Mouse (Mus musculus): ENCODE data around the gene Gm7073.

The Gm7073 gene

GRCm38 (mm10) chrX:60539149-60539548, at the start of gene Gm7073:
Gene Gm7073 (minus strand): TSS chrX:60539249.
- DNase-seq: no peak

GRCm38 (mm10) chrX:60570539-60570938, 31.5 kb upstream of the Gm7073 start:
- DNase-seq: no peak

- no peak for DNase-seq
Observed at GRCm38 (mm10) chrX:60569047-60569446, 30.0 kb upstream of the Gm7073 start.

- no peak for DNase-seq
Observed at GRCm38 (mm10) chrX:60555242-60555641, 16.2 kb upstream of the Gm7073 start.

- DNase-seq: no peak
Observed at GRCm38 (mm10) chrX:60547444-60548304, 8.6 kb upstream of the Gm7073 start.

GRCm38 (mm10) chrX:60547098-60547443, 8.0 kb upstream of the Gm7073 start:
- no peak for DNase-seq

GRCm38 (mm10) chrX:60545906-60546305, 6.9 kb upstream of the Gm7073 start:
- no peak for DNase-seq

- DNase-seq: no peak
Observed at GRCm38 (mm10) chrX:60545444-60545843, 6.4 kb upstream of the Gm7073 start.

GRCm38 (mm10) chrX:60544098-60544497, 5.0 kb upstream of the Gm7073 start:
- DNase-seq: no peak

- no peak for DNase-seq
Observed at GRCm38 (mm10) chrX:60542901-60543300, 3.9 kb upstream of the Gm7073 start.

- no peak for DNase-seq
Observed at GRCm38 (mm10) chrX:60503995-60504394, 35.1 kb downstream of the Gm7073 start.

- no peak for DNase-seq
Observed at GRCm38 (mm10) chrX:60497750-60498149, 41.3 kb downstream of the Gm7073 start.

- no peak for DNase-seq
Observed at GRCm38 (mm10) chrX:60495308-60495707, 43.7 kb downstream of the Gm7073 start.

GRCm38 (mm10) chrX:60463786-60464185, 75.3 kb downstream of the Gm7073 start:
- DNase-seq: no peak

- no peak for DNase-seq
Observed at GRCm38 (mm10) chrX:60414563-60415111, 124.4 kb downstream of the Gm7073 start.

- DNase-seq: no peak
Observed at GRCm38 (mm10) chrX:60405681-60406080, 133.4 kb downstream of the Gm7073 start.

GRCm38 (mm10) chrX:60404668-60405044, 134.4 kb downstream of the Gm7073 start:
- peak; percentile 77 to 86 for DNase-seq

- DNase-seq: peak; percentile 32 to 41
Observed at GRCm38 (mm10) chrX:60403764-60404667, 135.0 kb downstream of the Gm7073 start.

GRCm38 (mm10) chrX:60403062-60403763, 135.8 kb downstream of the Gm7073 start:
- DNase-seq: peak; percentile 33

- no peak for DNase-seq
Observed at GRCm38 (mm10) chrX:60394292-60394691, 144.8 kb downstream of the Gm7073 start.

- no peak for DNase-seq
Observed at GRCm38 (mm10) chrX:60386852-60387251, 152.2 kb downstream of the Gm7073 start.

Data from thymus, adult 18-20 months (tissue).